Mouse (Mus musculus): ENCODE data around the gene Fam47c. TPM values are rescaled to one million over a fixed set of nuclear protein-coding genes. Genes with fewer than 3 reads are reported as not detected.

Gene Fam47c
- polyA plus RNA-seq (2012; rRNA removed), result not detected in 2 replicates

GRCm38 (mm10) chrX:78737463-78737862, at the start of gene Fam47c:
Gene Fam47c, plus strand, starts transcription at chrX:78737763.

Other genes with a start within 250 kb of the Fam47c start
- gene Prrg1, start 153.9 kb upstream of the Fam47c start, polyA plus RNA-seq (2012; rRNA removed), result 1.6 and 1.7 TPM in 2 replicates